Comparison of ENCODE assay signal across 9 mouse cellular contexts in the genomic region with DNA sequence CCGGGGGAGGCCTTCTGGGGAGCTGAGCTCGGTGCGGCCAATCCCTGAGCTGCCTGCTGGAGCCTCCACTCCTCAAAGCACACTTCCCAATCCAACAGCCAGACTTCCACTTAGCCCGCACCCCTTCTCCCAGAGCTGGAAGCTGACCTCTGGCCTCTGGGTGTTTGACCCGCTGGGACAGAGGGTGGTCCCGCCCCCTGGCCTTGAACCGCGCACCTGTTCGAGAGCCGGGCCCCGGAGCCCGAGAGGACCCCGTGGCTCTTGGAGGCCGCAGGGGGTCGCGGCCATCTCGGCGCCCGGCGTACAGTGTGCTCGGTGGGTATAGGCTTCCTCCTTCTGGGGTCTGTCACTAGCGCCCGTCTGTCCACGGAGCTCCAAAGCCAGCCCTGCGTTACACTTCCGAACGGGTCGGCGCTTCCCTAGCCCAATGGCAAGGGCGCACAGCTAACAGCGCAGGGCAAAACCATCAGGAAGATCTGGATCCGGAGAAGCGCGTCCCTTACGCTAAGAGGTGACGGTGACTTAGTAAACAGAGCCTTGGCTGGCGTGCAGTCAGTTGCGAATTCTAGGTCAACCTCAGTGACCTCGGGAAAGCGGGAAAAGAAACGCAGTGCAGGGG. TPM values are rescaled to one million over a fixed set of nuclear protein-coding genes. Genes with fewer than 3 reads are reported as not detected.
DNase-seq lines count a peak whose midpoint lies in the region; ATAC-seq and TF ChIP-seq lines count a peak whose summit lies in the region.
"Had no signal": no experiment of that assay in that cellular context is flagged by ENCODE, and none has a peak within 500 bp of the region (broad histone marks: within the 10 kb centered on the region; RNA-seq: fewer than 3 reads in every experiment).

No protein-coding gene starts in this region.

- no peak for DNase-seq in kidney, postnatal 0 days (ENCODE audit: low spot score)
- DNase-seq in kidney, postnatal 14 days: no peak
- no peak for DNase-seq in c-Kit-positive CD71-positive TER-119-positive erythroid progenitor cells, embryonic 14.5 days (ENCODE audit: low spot score)
- DNase-seq in urinary bladder, postnatal 10 days (ENCODE audit: low spot score): no peak
- no peak for DNase-seq in layer of hippocampus, postnatal 25 days (ENCODE audit: extremely low spot score in 1 of 2, low spot score in 1 of 2)

- no peaks in the 10 kb centered on the region for H3K36me3 ChIP-seq in kidney, postnatal 0 days (ENCODE audit: insufficient read depth, low read length)
- H3K36me3 ChIP-seq in embryonic facial prominence, embryonic 15.5 days: no peaks in the 10 kb centered on the region
- H3K36me3 ChIP-seq in hindbrain, embryonic 15.5 days: no peaks in the 10 kb centered on the region
- no peaks in the 10 kb centered on the region for H3K36me3 ChIP-seq in neural tube, embryonic 13.5 days

- H3K4me2 ChIP-seq in kidney, postnatal 0 days (ENCODE audit: low read length): peak overlapping the region; percentile 34
- peak overlapping the region; percentile 51 for H3K4me2 ChIP-seq in embryonic facial prominence, embryonic 15.5 days (replicated peaks)
- H3K4me2 ChIP-seq in hindbrain, embryonic 15.5 days: peak overlapping the region; percentile 36
- H3K4me2 ChIP-seq in neural tube, embryonic 13.5 days: peak overlapping the region; percentile 41

- peak; percentile 48 for ATAC-seq in kidney, postnatal 0 days (replicated peaks; ENCODE audit: low FRiP score, low read depth)
- ATAC-seq in embryonic facial prominence, embryonic 15.5 days (ENCODE audit: insufficient number of reproducible peaks, low FRiP score, low TSS enrichment, low read depth): peak; percentile 5; the same call in 1 of the 2 replicates
- peak; percentile 49 for ATAC-seq in hindbrain, embryonic 15.5 days (ENCODE audit: low FRiP score, low read depth)
- peak; percentile 52; the same call in 1 of the 2 replicates for ATAC-seq in neural tube, embryonic 13.5 days (ENCODE audit: low read depth)

- H3K4me3 ChIP-seq in kidney, postnatal 0 days (replicated peaks; ENCODE audit: low read depth, low read length): peak overlapping the region; percentile 0; the same call in 1 of the 2 replicates
- H3K4me3 ChIP-seq in embryonic facial prominence, embryonic 15.5 days (replicated peaks): peak overlapping the region; percentile 34
- peak overlapping the region; percentile 17 for H3K4me3 ChIP-seq in hindbrain, embryonic 15.5 days
- peak overlapping the region; percentile 10 for H3K4me3 ChIP-seq in neural tube, embryonic 13.5 days
- H3K4me3 ChIP-seq: myocyte had no signal

- H3K27me3 ChIP-seq in kidney, postnatal 0 days (ENCODE audit: insufficient read depth, low read length): peaks cover 65% of the 10 kb centered on the region
- peaks cover 77% of the 10 kb centered on the region for H3K27me3 ChIP-seq in embryonic facial prominence, embryonic 15.5 days
- H3K27me3 ChIP-seq in hindbrain, embryonic 15.5 days: peaks cover 87% of the 10 kb centered on the region
- H3K27me3 ChIP-seq in neural tube, embryonic 13.5 days: peaks cover 90% of the 10 kb centered on the region

- TF ChIP-seq CTCF in kidney, postnatal 0 days (IDR thresholded peaks at IDR 0.05; ENCODE audit: low read depth): no peak

- H3K27ac ChIP-seq in kidney, postnatal 0 days: no peak overlapping the region
- no peak overlapping the region; the same call in 1 of the 2 replicates for H3K27ac ChIP-seq in embryonic facial prominence, embryonic 15.5 days (replicated peaks)
- H3K27ac ChIP-seq in hindbrain, embryonic 15.5 days (replicated peaks): no peak overlapping the region
- H3K27ac ChIP-seq in neural tube, embryonic 13.5 days (replicated peaks): no peak overlapping the region

- H3K4me1 ChIP-seq in kidney, postnatal 0 days (replicated peaks; ENCODE audit: insufficient read depth, low read length): no peaks in the 10 kb centered on the region
- peaks cover 21% of the 10 kb centered on the region for H3K4me1 ChIP-seq in embryonic facial prominence, embryonic 15.5 days
- peaks cover 14% of the 10 kb centered on the region for H3K4me1 ChIP-seq in hindbrain, embryonic 15.5 days (replicated peaks)
- H3K4me1 ChIP-seq in neural tube, embryonic 13.5 days (replicated peaks): peaks cover 19% of the 10 kb centered on the region

- no peak overlapping the region for H3K9ac ChIP-seq in kidney, postnatal 0 days (ENCODE audit: low read depth, low read length)
- no peak overlapping the region for H3K9ac ChIP-seq in embryonic facial prominence, embryonic 15.5 days
- no peak overlapping the region for H3K9ac ChIP-seq in hindbrain, embryonic 15.5 days
- no peak overlapping the region for H3K9ac ChIP-seq in neural tube, embryonic 13.5 days

- no peaks in the 10 kb centered on the region for H3K9me3 ChIP-seq in kidney, postnatal 0 days (replicated peaks; ENCODE audit: low read length)
- no peaks in the 10 kb centered on the region for H3K9me3 ChIP-seq in embryonic facial prominence, embryonic 15.5 days (replicated peaks)
- H3K9me3 ChIP-seq in hindbrain, embryonic 15.5 days: no peaks in the 10 kb centered on the region
- H3K9me3 ChIP-seq in neural tube, embryonic 13.5 days: no peaks in the 10 kb centered on the region

- 1% methylated on average over 41 of the region's 41 CpGs for WGBS in kidney, postnatal 0 days
- 4% methylated on average over 41 of the region's 41 CpGs for WGBS in embryonic facial prominence, embryonic 15.5 days
- WGBS in hindbrain, embryonic 15.5 days: under 1% methylated on average over 41 of the region's 41 CpGs
- WGBS in neural tube, embryonic 13.5 days: 1% methylated on average over 41 of the region's 41 CpGs

RNA-seq across cellular contexts. Expression of gene Tbx18, which starts 8.6 kb away (rescaled TPM):
- 0.84 and 0.89 TPM in 2 replicates for polyA plus RNA-seq in kidney, postnatal 0 days (2015; fragmentation: Nextera tagmentation; extraction: Ambion mirVana)
- polyA plus RNA-seq in embryonic facial prominence, embryonic 15.5 days (2015; fragmentation: Nextera tagmentation; extraction: Ambion mirVana): 6.9 and 8.1 TPM in 2 replicates
- polyA plus RNA-seq in hindbrain, embryonic 15.5 days (2015; fragmentation: Nextera tagmentation; extraction: Ambion mirVana): 1.7 and 2.5 TPM in 2 replicates
- 1.8 and 1.9 TPM in 2 replicates for polyA plus RNA-seq in neural tube, embryonic 13.5 days (2015; fragmentation: Nextera tagmentation; extraction: Ambion mirVana)
- total RNA-seq in layer of hippocampus, postnatal 25 days (2021): 1 to 10 TPM; 1.2 to 2.4 TPM
